Mouse (Mus musculus) WW6 (cell line): ENCODE measurements around the gene Trnt1.

Experiments used
- DNase-seq: peaks from one replicate; pipeline ENCODE4 v3.0.0-alpha.2; 2013; ENCODE audit warnings: low read depth, low spot score

Gene Trnt1

DNA sequence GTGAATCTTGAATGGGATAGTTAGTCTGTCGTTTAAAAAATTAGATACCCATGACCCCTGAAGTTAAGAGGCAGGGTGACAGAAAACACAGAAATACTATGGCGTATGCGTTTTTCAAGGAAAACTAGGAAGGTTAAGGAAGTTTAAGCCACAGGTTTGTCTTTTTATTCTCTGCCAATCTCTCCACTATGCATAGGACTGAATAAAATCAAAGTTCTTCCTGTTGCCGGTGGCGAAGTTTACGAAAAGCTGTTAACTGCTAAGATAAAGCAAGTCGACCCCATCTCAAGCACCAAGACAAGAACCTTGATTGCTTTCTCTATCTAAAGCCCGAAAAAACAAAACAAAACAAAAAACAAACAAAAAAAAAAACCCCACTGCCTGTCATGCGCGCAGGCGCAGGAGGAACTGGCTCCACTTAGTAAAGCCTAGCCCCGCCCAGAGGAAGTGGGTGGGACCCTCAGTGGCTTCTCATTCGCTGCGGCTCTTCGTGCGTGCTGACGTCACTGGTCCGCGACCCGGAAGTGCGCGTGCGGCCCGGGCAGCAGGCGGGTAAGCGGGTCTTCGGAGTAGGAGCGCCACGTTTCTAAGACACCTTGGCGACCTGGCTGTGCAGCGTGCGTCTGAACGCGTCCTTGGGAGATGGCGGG, at the start of gene Trnt1:
Gene Trnt1, plus strand, starts transcription at position 481 of the 650 bp plus-strand sequence.
- DNase-seq, result peak; percentile 98

DNA sequence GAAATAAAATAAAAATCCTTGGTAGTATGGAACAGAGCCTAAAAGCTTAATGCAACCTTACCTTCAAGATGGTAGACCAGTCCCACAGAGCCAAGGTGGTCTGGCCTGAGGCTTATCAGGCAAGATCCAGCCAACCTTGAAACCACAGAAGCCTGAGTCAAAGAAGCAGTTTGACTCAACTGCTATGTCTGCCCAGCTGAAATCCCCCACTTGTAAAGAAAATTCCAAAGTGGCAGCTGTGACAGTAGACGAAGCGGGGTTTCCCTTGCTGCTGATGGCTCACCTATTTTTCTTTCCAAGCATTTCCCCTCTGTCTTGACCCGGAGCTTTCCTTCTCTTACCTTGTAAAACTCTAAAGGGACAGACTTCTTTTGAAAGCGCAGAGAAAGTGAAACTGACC, 43.3 kb upstream of the Trnt1 start:
- DNase-seq, result no peak

DNA sequence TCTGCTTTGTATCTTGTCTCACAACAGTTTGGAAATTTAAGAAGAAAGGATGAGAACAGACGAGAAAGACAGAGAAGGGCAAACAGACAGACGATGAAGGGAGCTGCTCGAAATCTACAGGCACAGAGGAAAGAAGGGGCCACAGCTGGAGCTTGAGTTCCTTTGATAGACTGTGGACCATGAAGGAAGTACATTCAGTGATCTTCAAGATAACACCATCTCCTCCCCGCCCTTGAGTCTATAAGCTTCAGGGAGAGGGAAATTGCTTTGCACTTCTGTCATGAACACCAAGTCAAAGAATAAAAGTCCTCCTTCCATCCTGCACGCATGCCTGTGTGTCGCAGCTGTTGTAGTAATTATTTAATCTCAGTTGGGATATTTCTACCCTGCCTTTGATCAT, 42.8 kb upstream of the Trnt1 start:
- DNase-seq, result no peak

DNA sequence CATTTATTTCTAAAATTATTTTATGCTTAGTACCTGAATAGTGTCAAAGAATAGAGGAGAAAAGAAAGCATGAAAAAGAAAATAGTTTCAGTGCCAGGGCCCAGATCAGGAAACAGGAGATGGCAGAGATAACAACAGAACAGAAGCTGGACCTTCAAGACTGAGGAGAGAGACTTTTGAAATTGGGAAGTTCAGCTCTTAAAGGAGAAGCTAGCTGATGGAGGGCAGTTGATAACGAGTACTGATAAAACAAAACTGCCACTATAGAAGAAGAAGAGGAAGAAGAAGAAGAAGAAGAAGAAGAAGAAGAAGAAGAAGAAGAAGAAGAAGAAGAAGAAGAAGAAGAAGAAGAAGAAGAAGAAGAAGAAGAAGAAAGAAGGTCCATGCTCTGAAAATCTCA, 41.2 kb upstream of the Trnt1 start:
- no peak for DNase-seq

DNA sequence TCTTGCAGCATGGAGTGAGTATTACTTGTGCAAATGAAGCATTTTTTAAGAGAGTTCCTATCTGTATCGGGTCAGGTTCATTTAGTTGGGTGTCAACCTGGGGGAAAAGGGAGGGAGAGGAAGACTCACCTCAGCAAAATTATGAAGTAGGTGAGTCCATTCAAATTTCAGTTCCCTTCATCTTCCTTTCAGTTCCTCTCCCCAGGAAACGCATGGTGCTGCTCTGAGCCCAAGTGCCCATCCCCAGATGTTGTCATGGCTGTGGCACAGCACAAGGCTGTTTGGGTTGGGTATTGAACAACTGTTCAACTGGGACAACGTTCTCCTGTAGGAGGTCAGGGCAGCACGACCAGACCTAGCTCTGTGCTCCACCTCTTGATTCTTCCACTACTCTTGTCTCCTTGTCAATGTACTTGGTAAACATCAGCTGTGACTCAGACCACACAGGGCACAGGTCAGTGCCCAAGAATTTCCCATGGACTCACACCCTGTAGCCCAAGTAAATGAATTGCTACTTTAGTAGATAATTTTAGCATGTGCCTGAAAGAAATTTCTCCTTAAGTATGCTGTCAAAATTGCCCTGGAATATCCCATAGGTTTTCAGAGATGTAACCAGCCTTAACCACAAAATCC, 39.1 kb upstream of the Trnt1 start:
- no peak for DNase-seq

DNA sequence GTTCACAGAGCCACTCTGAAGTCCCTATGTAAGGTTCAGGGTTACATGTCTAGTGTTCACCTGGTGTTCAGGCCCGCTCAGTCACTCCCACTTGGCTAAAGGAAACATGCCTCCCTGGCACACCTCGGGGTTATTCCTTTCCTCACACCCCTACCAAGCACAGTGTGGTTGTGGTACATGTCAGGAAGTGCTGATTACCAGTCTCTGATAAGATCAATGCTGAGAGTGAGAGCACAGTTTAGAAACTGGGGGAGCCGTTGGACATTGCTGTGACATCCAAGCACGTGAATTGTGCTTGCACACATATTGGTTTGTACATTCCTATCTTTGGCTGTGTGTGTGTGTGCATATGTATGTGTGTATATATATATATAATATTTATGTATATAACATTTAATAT, 36.4 kb upstream of the Trnt1 start:
- no peak for DNase-seq

DNA sequence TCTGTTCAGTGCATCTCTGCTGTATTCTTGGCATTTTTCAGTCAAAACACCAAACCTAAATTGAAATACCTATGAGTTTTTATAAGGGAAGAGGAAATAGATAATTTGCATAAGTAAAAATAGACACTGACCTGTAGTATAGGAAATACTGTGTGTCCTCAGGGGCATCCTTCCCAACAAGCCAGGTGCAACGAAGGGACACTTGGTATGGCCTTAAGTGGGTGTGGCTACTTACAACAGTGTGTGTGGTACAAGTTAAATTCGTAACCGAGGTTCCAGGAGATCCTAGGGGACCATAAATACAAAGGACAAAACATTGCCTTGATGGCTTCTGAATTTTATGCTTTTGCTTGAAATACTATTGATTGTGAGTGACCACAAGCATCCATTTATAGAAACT, 30.7 kb upstream of the Trnt1 start:
- no peak for DNase-seq

DNA sequence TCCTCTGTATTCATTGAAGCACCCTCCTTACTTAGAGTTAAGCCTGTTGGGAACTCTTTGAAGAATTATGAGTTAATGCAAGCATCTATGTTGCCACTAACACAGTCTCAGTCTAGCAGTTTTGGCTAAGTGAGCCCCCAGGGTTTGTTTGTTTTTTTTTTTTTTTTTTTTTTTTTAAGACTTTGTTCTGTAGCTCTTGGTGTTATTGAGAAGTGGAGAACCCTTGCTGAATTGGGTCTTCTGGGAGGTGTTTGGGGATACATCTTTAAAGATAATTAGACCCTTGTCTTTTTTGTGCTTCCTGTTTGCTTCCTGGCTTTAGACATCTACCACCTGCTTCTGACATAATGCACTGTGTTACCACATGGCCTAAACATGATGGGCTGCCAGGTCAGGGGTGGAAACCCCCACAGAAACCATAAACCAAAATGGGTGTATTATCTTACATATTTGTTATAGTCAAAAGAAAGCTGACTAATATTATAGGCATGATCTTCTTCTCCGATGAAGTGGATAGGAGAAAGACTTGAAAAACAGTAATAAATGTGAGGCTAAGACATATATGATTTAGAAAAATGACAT, 28.6 kb upstream of the Trnt1 start:
- no peak for DNase-seq

DNA sequence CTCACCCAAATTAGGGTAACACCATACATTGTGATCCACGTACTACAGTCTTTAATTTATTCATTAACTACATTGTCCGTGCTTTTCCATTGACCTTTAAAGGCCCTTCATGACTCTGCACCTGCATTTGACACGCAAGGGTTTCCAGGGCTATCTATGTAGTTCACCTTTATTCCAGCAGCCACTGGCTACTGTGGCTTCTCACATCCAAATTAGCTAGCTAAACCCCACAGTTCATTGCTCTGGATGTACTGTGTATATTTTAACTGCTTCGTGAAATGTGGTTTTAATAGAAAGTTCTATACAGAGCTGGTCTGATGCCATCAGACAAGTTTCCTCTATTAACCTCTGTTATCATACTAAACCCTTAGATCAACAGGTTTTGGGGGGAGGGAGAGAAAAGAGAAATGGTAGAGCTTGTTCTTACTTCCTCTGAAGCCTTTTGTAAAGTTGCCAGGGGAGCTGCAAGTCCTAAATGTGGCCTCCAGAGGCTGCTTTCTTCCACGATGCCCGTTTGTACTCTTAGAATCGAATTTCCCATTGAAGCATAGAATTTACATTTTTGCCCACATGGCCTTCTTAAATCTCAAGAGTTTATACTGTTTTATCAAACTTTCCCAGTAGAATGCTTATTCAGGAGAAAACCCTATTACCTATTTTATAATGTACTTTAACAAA, 25.2 kb upstream of the Trnt1 start:
- DNase-seq, result no peak

DNA sequence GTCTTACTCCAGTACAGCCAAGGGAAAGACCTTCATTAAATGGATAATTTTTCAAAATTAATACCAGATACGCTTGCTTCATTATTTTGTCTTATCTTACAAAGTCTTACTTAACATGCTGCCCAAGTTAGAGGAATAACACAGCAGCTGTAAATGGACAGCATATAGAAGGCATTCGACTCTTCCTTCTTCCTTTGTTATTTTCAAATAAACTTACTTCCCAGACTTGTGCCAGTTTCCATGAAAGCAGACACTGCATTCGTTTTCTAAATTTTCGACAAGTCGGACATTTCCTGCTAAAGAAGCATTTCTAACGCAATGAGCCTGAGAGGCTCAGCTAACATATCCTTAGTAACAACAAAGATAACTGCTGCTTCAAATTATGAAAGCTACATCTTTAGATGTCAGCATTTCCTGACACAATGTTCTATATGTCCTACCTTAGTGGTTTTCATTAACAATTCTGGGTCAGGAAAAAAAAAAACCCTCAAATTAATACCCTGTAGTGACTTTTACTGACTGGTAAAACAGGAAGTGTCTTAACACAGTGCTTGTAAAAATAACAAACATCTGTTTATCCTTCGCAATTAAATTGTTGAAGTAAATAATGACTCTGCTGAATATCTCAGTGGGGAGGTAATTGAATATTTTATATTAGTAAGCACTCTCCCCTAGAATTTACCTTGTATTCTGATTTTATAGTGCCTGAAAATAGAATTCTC, 23.1 kb upstream of the Trnt1 start:
- no peak for DNase-seq

DNA sequence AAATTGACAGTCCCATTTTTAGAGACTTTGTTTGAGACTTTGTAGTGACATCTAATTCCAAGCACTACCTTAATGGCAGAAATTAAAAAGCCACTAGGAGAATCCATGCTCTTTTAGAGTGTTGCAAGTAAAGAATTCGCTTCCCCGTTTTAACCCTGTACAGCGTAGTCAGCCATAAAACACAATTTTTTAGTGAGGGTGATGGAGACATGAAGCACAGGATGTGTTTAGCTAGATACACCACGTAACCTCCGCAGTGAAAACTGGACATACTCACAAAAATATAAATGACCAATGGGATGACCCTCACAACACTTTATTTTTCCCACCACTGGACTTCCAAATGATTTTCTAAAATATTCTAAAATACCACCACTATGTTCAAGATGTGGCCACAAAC, 21.7 kb upstream of the Trnt1 start:
- DNase-seq, result no peak

DNA sequence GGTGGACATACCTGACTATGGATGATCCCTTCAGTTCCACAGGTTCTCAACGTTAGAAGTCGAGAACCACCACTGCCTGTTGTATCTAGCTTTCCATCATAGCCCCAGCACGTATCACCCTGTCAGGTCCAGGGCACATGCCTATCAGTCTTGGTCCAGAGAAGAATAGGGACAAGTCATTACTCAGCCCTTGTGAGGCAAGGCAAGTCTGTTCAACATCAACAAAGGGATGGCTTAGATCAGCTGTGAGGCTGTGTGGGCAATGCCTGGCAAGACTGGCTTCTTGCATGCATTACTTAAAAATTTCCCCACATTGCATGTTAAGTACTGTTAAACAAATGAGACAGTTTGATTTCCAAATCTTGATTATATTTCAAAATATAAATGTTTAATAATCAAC, 21.1 kb upstream of the Trnt1 start:
- no peak for DNase-seq

DNA sequence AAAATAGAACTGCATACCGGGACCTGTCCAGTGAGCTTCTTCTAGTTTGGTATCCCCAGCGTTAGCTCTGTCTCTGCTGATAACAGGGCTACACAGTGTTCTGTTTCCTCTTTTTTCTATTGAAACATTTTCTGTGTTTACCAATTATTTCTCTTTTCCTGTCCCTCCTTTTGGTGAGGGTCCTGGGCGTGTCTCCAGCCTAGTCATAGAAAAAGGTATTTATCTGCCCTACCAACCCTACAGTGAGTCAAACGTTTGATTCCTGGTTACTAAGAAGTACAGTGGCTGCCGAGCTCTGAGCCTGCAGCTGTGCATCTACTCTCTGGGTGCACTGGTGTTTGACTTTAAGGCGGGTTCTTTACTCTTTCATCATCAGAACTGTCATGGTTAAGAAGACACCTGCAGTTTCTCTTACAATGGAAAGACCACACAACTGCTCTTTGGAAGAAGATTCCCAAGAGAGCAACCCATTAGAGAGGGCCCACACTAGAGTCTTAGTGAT, 20.0 kb upstream of the Trnt1 start, which contains the start of gene Il5ra:
Gene Il5ra, minus strand, starts transcription at position 151 of the 502 bp plus-strand sequence.
- DNase-seq, result no peak

DNA sequence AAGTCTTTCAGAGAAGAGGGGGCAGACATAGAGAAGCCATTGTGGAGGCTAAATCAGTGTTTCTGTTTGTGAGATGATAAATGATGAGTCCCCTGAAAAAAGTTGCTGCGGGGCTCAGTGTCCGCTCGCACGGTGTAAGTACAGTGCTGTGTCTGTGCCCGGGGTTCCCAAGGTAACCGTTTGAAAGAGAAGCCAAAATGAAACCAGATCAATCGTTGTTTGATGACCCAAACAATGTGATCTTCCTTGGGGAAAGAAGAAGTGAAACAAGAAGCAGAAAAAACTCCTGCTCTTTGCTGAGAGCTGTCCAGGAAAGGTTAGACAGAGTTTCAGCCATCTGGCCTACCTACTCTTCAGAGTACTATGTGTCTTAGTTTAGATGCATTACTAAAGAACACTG, 18.6 kb upstream of the Trnt1 start:
- DNase-seq, result no peak

DNA sequence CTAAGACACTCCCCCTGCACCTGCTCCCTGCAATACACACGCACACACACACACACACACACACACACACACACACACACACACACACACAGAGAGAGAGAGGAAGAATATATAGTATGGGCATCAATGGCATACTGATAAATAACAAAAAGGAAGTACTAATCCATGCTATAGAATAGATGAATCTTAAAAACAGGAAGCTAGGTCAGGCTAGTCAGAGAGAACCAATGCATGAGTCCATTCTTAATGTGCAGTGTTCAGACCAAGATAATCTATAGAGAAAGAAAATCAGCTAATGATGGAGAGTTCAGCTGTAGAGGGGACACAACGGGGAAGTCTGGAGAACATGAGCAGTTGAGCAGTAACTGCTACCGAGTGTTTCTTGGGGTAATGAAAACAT, 10.6 kb upstream of the Trnt1 start:
- no peak for DNase-seq

DNA sequence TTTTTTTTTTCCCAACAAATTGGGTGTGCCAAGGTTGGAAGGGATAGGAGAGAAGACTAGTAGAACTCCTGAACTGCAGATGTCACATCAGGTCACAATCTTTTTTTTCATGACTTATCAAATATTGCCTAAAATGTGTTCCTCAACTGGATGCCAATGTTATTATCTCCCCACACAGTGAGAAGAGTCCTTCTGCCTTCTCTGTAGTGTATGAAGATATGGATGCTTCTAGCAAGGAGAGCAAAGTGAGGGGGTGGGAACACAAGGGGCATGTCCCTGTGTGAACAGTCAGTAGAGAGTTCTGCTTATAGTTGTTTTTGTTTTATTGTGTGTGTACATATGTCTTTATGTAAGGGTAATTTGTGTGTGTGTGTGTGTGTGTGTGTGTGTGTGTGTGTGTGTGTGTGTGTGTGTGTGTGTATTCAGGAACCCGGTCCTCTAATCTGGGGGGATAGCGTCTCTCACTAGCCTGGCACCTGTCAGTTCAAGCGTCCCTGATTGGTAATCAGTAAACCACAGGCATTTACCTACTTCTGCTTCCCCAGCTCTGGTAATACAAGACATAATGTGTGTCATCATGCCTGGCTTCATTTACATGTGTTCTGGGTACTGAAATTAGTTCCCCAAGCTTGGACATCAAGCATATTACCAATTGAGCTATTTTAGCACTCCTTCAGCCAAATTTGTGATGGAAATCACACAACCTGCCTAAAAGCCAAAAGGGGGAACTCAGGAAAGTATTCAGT, 8.3 kb upstream of the Trnt1 start:
- no peak for DNase-seq

DNA sequence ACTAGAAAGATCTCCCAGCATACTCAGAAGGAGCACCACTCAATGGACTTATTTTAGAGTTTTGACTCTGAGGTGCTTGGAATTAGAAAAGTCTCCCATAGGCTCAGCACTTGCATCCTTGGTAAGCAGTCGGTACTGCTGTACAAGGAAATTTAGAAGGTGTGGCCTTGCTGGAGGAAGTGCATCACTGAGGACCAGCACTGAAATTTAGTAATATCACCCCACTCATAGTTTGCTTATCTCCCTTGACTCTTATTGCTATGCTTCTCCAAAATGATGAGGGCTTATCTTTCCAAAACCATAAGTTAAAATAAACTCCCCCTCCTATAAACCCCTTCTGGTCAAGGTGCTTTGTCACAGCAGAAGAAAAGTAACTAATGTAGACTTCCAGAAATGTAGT, 7.4 kb upstream of the Trnt1 start:
- no peak for DNase-seq

DNA sequence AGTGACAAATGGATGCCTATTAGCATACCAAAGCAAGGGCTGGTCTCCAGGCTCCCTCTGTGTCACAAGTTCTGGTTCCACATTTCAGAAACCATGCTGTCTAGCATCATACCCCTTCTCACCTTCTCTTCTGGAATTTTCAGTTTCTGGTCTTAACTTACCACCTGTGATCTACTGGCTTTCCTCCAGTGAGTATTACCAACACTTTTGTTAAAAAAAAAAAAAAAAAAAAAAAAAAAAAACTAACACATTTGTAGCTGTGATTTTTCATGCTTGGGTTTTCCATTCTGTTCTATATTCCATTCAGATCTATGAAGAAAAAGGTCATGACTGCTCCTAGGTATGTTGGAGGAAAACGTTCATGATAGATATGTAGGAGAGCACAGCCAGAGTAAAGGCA, 3.0 kb upstream of the Trnt1 start:
- DNase-seq, result no peak

DNA sequence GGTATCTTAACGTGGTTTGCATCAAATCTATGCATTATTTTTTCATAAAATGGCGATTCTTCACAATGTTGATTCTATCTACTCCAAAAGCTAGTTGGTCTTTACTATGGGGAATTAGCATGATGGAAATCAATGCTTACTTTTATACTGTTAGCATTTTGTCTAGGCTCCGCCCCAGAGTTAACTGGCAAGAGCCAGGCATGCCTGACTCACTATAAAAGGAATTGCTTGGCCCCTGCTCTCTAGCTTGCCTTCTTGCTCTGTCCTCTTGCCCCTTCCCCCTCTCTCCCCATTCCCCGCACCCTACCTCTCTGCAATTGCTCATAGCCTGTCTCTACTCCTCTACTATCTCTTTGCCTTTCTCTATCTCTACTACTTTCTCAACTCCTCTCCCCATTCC, 2.1 kb upstream of the Trnt1 start:
- DNase-seq, result no peak

DNA sequence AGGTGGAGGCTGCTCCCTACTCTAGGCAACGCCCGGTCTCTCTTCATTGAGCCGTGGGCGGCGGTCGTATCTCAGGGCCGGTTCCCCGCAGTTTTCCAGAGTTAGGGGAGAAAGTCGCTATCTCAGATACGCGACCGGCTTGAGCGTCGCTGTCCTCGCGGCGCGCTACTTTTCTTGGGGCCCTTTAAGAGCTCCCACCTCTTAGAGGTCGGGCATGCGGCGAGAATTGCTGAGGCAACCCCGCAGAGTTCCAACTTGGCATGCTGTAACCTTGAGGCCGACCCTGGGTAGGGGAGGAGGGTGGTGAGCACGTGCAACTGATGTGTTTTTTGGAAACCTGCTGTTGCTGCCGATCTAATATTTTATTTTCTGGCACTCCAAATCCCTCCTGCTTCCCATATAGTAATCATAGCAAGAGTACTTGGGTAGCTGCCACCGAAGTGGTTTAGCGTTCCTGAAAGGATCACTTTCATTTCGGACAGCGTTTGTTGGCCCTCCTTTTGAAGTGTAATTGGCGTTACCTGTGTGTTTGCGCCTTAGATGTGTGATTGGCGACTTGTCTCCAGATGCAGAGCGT, 458 bp downstream of the Trnt1 start:
- DNase-seq, result no peak

DNA sequence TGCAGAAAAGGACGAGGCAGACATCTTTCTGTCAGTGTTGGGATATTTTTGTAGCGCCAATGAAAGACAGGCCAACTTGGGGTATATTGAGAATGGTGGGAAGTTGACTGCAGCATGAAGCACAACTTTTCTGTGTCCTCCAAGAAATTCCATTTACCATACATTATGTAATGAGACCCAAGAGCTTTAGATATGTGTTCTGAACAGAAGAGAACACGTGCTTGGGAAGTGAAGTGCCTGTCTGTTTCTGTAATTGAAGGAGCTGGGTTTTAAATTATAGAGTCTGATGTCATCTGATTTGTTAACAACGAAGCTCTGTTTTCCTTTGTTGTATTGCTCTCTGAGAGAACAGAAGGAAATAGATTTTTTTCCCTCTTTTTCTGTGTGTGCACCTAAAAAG, 1.1 kb downstream of the Trnt1 start:
- no peak for DNase-seq
